ENCODE assay signal across 13 mouse cellular contexts in the genomic region with DNA sequence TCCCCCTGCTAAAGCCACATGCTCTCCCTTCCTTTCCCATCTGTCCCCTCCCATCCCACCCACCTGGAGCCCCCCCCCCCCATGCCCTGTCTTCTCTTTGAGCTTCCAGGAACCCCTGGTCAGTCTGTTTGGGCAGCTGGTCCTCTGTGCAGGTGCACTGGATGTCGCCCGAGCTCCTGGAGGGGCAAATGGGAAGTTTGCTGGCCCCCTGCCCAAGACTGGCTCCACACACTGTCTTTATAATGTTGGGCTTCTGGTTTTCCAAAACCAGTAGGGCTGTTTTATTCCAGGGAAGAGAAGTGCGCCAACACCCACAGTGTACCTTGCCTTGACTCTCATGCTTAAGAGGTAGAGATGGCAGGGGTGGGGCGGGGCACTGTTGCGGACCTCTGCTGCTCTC. TPM values are rescaled to one million over a fixed set of nuclear protein-coding genes. Genes with fewer than 3 reads are reported as not detected.
"Had no signal": no experiment of that assay in that cellular context is flagged by ENCODE, and none has a peak within 500 bp of the region (broad histone marks: within the 10 kb centered on the region; RNA-seq: fewer than 3 reads in every experiment).

No protein-coding gene starts in this region.

- DNase-seq: kidney, postnatal 14 days; lung, adult 2 months; lung, postnatal 14 days; right cerebral cortex, adult 18-20 months; right cerebral cortex, postnatal 25 days; thymus, adult 18-20 months; thymus, postnatal 14 days had no signal

- H3K27ac ChIP-seq: kidney, embryonic 15.5 days; limb, embryonic 12.5 days; liver, embryonic 14.5 days; midbrain, embryonic 13.5 days; neural tube, embryonic 15.5 days had no signal

- H3K9me3 ChIP-seq: kidney, embryonic 15.5 days; limb, embryonic 12.5 days; midbrain, embryonic 13.5 days; neural tube, embryonic 15.5 days had no signal

- H3K36me3 ChIP-seq: kidney, embryonic 15.5 days; limb, embryonic 12.5 days; midbrain, embryonic 13.5 days; neural tube, embryonic 15.5 days had no signal

- H3K4me2 ChIP-seq: kidney, embryonic 15.5 days; limb, embryonic 12.5 days; midbrain, embryonic 13.5 days; neural tube, embryonic 15.5 days had no signal

- H3K4me3 ChIP-seq: kidney, embryonic 15.5 days; limb, embryonic 12.5 days; midbrain, embryonic 13.5 days; myocyte; neural tube, embryonic 15.5 days had no signal

- H3K9ac ChIP-seq: kidney, embryonic 15.5 days; limb, embryonic 12.5 days; liver, embryonic 14.5 days; midbrain, embryonic 13.5 days; neural tube, embryonic 15.5 days had no signal

- ATAC-seq: midbrain, embryonic 13.5 days had no signal

- H3K27me3 ChIP-seq: kidney, embryonic 15.5 days; limb, embryonic 12.5 days; midbrain, embryonic 13.5 days; neural tube, embryonic 15.5 days had no signal

RNA-seq across cellular contexts. Expression of a gene that starts 55.1 kb away (rescaled TPM):
- polyA plus RNA-seq: myocyte had no signal
